Mouse (Mus musculus): ENCODE results near the gene Olfr148.

The Olfr148 gene

DNA sequence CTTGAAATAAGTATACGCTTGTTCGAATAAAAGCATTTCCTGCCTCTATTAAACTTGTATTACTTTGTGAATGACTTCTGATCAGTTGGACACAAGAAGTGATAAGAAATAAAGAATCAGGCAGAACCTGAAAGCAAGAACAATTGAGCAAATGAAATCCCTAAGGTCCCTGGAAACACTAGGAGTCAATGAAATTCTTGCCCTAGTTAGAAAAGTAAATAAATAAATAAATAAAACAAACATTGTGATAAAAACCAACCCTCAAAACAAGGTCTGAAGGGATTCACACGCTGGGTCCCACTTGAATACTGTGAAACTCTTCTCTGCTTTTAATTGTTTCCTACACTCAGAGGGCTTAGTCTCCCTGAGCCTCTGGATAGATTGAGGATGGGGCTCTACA is at the start of gene Olfr148:
Olfr148 (plus strand) TSS at position 301 of the 400 bp plus-strand sequence.
- DNase-seq = no peak

DNA sequence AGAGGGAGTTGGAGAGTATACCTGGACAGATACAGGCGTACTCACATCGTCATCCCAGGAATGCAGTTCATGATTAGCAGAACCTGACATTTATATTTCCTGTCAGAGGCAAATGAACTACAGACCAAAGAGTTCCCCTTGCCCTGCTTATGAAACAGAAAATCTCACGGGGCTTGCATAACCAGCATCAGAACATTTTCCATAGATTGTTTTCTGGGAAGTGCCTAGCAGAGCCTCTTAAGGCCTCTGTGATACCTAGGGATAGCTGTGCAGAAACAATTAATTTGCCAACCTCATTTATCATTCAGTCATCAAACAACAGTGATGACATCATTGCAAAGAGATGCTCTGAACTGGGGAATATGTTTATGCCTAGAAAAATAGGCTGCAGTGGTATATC is 35.0 kb upstream of the Olfr148 start, which contains the start of gene Olfr959:
Olfr959 (minus strand) TSS at position 101 of the 400 bp plus-strand sequence.
- no peak for DNase-seq

DNA sequence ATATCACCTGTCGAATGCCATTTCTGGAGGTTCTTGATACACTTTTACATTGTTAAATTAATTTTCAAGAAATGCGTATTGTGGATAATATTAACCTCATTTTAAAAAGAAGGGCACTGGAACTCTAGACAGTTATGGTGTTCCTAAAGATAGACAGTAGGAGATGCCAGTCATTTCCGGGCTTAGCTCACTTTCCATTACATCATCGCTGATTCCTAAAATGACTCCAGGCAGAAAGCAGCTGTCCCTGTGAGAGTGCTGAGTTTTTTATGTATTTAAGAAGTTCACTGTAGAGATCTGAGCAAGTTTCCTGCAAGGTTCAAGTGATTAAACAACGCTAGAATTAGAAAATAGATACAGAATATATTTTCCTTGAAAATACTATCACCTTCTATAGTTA is 33.4 kb upstream of the Olfr148 start:
- no peak for DNase-seq

DNA sequence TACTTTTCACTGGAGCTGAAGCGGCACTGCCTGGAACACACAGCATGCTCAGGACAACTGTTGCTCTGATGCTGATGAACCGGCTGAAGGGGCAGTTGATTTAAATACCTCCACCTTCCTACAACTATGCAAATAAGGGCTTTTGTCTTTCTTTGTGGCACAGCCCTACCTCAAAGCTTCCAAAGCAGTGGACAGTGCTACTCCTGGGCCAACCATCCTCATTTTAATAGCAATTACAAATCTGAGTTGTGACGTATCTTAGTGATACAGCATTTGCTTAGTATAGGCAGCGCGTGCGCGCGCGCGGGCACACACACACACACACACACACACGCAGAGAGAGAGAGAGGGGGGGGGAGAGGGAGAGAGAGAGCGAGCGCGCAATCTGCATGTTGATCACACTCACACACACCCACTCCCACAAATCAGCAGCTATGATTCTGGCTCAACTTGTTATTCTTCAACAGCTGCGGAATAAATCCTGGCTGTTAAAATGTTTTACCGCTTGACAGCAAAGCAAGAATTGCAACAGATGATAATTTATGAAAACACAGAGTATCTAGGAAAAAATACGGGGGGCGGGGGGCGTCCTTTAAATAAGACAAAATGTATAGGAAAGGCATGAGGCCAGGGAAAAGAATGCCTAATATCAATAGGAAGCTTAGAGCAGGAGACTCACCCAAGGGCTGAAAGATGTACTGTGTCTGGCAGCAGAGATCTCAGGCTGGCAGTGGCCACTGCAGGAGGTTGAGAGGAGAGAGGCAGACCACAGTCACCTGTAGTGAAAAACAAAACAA is 7.7 kb upstream of the Olfr148 start:
- DNase-seq = no peak

DNA sequence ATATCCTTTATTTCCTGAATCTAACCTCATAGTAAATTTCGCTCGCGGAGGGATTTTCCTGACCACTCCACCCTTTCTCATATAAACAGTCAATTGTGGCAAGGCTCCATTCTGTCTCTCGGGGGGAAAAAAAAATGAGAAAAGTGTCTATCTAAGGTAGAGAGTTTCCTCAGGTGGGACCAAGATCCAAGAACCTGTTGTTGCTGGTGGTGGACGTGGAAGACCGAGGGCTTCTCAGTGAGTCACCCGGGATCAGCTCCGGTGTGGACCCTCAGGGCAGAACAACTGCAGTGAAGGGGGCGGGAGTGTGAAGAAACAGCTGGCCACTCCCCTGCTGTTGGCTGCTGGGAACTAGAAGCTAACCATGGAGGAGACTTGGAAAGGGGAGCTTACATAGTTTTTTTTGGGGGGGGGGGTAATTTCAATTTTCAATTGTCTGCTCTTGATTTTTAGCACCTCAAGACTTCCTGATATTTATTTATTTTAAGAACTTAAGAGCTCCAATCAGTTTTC is 7.1 kb upstream of the Olfr148 start:
- DNase-seq = no peak

DNA sequence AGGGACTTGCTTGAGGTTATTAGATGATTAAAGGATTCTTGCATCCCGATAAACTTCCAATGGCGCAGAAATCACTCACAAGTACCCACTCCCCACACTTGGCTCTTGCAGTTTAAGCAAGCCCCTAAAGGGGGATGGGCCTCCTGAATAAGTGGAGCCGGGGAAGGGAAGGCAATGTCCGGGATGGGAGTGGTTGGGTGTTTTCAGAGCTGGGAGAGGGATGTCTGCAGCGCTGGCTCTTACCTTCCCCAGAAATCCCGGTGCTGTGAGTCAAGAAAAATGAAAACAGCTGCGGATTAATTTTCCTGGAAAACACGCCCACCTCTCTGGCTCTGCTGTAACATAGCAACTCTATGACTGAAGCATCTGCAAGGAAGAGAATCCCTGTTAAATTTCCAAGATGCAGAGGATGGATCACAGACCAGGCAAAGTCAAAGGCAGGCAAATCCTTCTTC is 6.4 kb upstream of the Olfr148 start, which contains the start of gene AW551984:
AW551984 (minus strand) TSS at position 405 of the 455 bp plus-strand sequence.
- DNase-seq = no peak

DNA sequence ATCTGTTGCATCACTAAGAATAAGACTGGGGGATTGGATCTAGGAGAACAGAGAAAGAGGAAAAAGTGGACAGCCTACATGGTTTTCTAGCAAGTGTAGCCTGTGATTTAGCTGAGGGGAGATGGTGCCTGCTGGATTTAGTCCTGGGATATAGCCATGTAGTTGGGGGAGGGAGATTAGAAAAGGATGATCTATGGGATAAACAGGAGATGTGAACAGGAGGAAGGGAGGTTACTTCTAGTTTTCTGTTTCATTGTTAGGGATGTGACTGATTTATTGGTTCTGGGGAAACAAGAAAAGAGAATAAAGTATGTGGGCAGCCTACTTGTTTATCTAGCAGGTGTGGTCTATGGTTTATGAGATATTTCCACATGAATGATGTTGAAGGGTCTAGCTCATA is 2.0 kb upstream of the Olfr148 start:
- no peak for DNase-seq

DNA sequence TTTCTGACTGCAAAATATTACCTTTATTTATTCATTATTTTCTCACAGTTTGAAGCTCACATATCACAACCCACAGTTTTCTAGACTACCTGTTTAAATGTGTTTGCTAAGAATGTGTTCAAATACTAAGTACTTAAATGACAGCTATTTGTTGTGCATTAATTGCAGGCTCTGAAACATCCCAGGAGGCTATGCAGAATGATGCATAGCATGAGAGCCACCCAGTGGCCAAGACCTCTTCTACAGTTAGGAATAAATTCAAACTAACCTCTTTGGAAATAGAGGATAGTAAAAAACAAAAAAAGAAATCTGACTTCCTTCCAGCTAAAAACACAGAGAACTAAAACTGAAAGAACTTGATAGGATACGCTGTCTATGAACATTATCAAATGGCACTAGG is 1.5 kb downstream of the Olfr148 start:
- DNase-seq = no peak

DNA sequence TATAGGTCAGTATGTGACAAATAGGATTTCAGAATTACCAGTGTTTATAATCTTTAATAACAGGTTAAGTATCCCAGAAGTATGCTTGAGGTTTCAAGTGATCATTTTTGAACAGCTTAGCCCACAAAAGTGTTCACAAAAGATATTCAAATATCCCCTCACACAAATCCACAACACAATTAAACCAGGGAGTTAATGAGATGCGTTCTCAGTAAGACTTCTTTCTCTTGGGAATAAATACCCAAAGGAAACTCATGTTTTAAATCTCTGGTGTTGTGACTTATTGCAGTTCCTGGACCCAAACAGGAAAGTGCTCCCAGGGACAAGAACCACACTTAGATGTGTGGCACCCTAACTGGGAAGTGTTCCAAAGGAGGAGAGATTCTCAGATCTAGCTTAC is 10.6 kb downstream of the Olfr148 start, which contains the start of gene Olfr960:
Olfr960 (plus strand) TSS at position 301 of the 400 bp plus-strand sequence.
- DNase-seq = no peak

DNA sequence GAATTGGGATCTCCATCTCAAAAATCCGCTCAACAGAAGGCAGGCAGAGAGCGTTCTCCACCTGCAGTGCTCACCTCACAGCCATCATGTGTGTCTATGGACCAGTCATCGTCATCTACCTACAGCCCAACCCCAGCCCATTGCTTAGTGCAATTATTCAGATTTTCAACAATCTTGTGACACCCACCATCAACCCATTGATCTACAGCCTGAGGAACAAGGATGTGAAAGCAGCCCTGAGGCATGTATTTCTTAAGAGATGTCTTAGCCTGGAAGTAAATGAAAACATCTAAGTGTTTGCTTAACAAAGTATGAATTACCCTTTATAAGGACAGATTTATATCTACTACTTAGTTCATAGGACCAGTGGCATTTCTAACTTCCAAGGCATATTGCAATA is 13.3 kb downstream of the Olfr148 start:
- no peak for DNase-seq

DNA sequence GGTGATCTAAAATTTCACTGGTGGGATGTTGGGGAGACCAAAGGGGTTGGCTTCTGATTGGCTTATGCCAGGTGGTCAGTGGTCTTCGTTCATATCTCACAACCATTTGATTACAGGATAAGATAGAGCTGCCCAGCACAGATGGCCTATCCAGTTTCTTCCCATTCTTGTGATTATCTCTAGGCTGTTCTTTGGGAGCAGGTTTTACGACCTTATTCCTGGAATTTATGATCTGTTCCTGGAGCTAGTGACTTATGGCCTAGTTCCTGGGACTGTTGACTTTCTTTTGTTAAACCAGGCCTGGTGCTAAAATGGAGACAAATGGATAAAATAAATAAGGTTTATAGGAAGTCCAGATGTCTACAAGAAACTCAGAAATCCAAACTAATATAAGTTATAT is 14.3 kb downstream of the Olfr148 start:
- no peak for DNase-seq

DNA sequence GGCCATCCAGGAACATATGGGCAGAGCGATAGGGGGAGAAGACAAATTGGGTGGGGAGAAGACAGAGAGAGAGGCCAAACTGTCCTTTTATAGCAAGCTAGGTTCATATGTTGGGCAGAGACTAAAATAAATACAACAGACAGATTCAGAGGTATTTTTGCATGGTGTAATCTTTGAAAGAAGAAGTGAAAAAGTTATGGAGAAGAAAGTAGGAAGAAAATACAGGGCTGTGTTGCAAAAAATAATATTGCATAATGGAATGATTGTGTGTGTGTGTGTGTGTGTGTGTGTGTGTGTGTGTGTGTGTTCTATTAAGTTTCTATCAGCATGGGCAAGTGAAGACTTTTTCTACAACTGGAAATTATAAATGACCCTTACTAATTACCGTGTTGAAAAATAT is 18.6 kb downstream of the Olfr148 start:
- no peak for DNase-seq

DNA sequence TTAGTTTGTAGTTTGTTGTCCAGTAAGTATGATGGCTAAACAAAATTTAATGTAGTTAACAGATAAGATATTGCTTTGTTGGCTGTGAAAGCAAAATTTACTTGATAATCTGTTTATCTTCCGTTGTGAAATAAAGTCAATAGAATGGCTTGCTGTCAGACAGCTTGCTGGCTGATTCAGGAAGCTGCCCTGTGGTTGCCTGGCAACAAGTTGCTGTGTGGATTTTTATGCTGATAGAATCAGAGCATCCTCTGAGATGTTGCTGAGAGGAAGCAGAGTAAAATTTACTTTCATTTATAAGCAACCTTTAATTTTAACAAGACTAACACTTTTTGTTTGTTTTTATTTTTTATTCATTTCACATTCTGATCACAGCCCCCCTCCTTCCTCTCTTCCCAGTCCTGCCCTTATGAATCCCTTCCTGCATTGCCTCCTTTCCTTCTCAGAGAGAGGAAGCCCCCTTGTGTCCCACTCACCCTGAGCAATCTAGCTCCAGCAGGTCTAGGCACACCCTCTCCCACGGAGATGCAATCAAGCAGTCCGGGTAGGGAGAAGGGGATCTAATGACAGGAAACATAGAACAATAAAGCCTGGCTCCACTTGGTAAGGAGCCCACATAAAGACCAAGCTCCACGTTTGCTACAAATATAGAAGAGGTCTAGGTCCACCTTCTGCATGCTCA is 23.6 kb downstream of the Olfr148 start:
- no peak for DNase-seq

DNA sequence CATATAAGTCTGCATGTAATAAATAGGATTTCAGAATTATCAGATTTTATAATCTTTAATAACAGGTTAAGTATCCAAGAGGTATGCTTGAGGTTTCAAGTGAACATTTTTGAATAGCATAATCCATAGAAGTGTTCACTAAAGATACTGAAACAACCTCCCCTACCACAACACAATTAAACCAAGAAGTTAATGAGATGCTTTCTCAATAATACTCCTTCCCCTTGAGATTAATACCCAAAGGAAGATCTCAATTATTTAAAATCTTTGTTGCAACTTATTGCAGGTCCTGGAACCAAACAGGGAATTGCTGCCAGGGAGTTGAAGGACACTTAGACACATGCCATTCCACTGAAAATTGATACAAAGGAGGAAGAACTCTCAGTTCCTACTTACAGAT is 34.3 kb downstream of the Olfr148 start, which contains the start of gene Olfr961:
Olfr961 (plus strand) TSS at position 301 of the 400 bp plus-strand sequence.
- DNase-seq = no peak

DNA sequence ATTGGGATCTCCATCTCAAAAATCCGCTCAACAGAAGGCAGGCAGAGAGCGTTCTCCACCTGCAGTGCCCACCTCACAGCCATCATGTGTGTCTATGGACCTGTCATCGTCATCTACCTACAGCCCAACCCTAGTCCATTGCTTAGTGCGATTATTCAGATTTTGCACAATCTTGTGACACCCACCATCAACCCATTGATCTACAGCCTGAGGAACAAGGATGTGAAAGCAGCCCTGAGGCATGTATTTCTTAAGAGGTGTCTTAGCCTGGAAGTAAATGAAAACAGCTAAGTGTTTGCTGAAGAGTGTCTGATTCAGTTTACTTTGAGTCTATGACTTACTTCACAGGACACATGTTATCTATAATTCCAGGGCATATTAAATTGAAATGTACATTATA is 36.9 kb downstream of the Olfr148 start:
- no peak for DNase-seq

DNA sequence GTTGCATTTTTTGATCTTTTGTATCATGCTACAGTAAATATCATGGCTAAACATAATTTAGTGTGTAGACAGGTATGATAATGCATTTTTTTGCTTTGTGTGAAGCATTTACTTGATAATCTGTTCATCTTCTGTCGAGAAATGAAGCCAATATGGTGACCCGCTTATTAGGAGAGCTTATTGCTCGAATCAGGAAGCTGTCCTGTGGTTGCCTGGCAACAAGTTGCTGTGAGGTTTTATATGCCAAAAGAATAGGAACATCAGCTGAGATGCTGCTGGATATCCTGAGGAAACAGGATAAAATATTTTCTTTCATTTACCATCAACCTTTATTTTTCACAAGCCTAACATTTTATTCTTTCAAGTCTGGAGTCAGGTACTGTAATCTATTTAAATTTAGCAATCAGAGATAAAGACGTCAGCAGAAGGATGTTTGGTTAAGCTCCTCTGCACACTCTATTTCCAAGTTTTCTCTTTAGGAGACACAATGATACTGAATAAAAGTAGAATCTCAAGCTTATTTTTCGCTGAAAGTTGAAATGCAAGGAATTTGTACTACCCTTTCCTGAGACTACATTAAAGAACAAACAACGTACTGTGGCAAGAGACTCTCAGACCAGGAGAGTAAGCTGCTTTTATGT is 44.4 kb downstream of the Olfr148 start:
- DNase-seq = no peak

All from cerebellum, adult 9-11 months (tissue).